Mouse (Mus musculus) E14TG2a.4 (cell line): Measurements from ENCODE around the gene Gm28042.

ENCODE experiments used
- H3K27me3 ChIP-seq: 2 replicates; pipeline ENCODE4 v1.6.1; 2014; ENCODE audit warnings: low read length, control low read depth; ENCODE audit not compliant: insufficient read depth
- H3K36me3 ChIP-seq: 2 replicates; pipeline ENCODE4 v1.6.1; 2014; ENCODE audit warnings: low read length, control low read depth; ENCODE audit not compliant: insufficient read depth
- H3K4me1 ChIP-seq: replicated peaks from 2 replicates; pipeline ENCODE4 v1.6.1; 2014; ENCODE audit warnings: low read depth, low read length, control low read depth
- H3K4me3 ChIP-seq: replicated peaks from 2 replicates; pipeline ENCODE4 v1.5.1; 2014; ENCODE audit warnings: mild to moderate bottlenecking, low read length
- H3K9me3 ChIP-seq: 2 replicates; pipeline ENCODE4 v1.6.1; 2014; ENCODE audit warnings: low read length, control low read depth
- CTCF ChIP-seq: conservative IDR thresholded peaks from 2 replicates; pipeline ENCODE4 v1.5.1; 2014; ENCODE audit warnings: low read length
- NANOG ChIP-seq: IDR thresholded peaks from 2 replicates; pipeline ENCODE4 v1.6.1; 2014; ENCODE audit warnings: borderline replicate concordance, low read length, mixed read lengths
- POU5F1 ChIP-seq: IDR thresholded peaks from 2 replicates; pipeline ENCODE4 v1.6.1; 2014; ENCODE audit warnings: low read length, borderline replicate concordance

Gm28042 gene

DNA sequence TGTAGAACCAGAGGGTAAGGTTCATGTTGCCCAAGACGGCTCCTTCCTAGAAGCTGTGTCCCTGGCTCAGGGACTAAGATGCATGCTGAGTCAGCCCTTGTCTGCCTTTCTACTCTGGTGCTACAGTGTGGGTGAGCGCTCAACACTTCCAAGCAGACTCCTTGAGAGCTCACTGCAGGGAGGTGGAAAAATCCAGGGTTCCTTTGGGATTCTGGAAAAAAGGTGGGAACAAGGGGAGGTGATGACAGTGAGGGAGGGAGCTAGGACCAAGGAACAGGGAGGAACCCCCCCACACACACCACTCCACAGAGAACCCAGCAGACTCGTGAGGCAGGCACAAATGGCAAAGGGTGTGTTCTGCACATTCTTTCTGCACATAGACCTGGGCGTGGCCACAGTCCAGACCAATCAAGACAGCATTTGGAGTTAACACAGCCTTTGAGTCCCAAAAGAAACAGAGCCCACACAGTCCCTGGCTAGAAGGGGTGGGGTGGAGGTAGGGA lies 16.9 kb downstream of the Gm28042 start:
- H3K4me1 ChIP-seq: peaks cover 31% of the 10 kb centered on the region
- H3K27me3 ChIP-seq: peaks cover 17% of the 10 kb centered on the region
- H3K4me3 ChIP-seq: no peak overlapping the region; the same call in 1 of the 2 replicates
- H3K36me3 ChIP-seq: peaks cover 34% of the 10 kb centered on the region
- TF ChIP-seq NANOG (no peak), CTCF (no peak), POU5F1 (no peak)
- H3K9me3 ChIP-seq: no peaks in the 10 kb centered on the region

DNA sequence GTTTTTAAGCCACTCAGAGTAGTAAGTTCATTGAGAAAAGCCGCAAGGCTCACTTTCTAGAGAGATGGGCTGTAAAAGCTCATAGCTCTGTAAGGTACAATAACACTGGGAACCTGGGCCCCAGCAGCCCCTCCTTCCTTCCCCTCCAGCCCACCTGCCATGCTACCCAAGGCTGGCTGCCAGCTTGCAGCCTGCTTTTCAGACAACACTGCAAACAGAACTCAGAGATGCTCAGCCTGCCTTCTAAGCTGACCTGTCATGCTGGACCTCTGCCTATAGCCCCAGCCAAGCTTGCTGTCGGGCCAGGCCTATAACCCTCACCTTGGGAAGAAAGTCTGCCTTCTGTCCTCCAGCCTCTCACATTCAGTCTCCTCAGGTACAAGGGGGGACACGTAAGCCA lies 17.4 kb downstream of the Gm28042 start:
- peaks cover 29% of the 10 kb centered on the region for H3K36me3 ChIP-seq
- no peak for TF ChIP-seq CTCF
- TF ChIP-seq NANOG: no peak
- no peak for TF ChIP-seq POU5F1
- no peaks in the 10 kb centered on the region for H3K9me3 ChIP-seq
- H3K27me3 ChIP-seq: peaks cover 17% of the 10 kb centered on the region
- H3K4me3 ChIP-seq: no peak overlapping the region
- H3K4me1 ChIP-seq: peaks cover 30% of the 10 kb centered on the region

DNA sequence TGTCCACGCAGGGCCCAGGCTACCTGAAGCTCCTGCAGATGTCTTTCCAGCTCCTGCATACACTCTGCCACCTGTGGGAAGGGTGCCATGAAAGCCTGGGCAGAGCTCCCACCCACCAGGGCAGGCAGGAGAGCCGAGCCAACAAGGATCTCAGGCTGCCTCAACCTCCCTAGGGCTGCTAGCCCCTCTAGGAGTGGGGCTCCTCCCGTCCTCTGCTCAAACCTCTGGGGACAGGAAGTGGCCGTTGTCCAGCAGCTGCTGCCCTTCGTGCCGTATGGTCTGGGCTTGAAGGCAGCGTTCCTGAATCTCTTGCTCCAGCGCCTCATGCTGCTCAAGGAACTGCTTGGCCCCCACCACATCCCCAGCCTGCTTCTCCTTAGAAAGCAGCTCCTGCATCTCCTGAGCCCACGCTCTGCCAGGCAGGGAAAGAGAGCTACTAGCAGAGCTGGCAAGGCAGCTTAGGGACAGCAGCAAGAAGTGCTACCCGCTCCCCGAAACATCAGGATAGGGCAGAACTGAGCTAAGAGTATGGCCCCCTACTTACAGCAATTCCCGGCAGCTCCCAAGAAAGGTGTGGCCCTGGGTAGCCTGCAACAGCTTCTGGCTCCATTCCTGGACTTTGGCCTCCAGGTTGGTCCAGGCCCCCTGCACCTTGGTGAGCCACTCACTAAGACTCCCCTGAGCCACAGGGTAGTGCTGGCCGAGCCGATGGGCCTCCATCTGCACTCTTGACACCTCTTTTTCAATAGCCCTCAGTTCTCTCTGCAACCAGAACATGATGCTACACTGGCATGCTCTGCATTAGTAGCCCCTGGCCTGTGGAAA lies 19.4 kb downstream of the Gm28042 start:
- no peak overlapping the region for H3K4me3 ChIP-seq
- H3K4me1 ChIP-seq: peaks cover 31% of the 10 kb centered on the region
- TF ChIP-seq POU5F1 (no peak), CTCF (no peak), NANOG (no peak)
- H3K9me3 ChIP-seq: no peaks in the 10 kb centered on the region
- H3K36me3 ChIP-seq: peaks cover 9% of the 10 kb centered on the region
- peaks cover 17% of the 10 kb centered on the region for H3K27me3 ChIP-seq

DNA sequence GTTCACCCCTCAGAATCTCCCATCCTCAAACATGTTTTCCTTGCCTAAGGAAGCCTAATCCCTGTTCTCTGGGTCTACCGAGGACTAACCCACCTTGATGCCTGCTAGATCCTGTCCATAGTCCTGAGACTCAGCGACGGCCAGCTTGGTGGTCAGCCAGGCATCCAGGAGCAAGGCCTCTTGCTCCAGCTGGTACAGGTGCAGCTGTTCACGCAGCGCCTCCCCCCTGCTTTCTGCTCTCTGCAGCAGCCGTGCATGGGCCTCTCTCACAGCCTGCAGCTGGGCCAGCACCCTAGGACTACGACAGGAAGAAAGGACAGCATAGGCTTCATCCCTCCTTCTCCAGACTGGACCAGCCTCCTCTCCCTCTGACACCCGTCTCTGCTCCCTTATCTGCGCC lies 20.9 kb downstream of the Gm28042 start:
- H3K9me3 ChIP-seq: no peaks in the 10 kb centered on the region
- H3K27me3 ChIP-seq: peaks cover 17% of the 10 kb centered on the region
- H3K4me3 ChIP-seq: no peak overlapping the region
- TF ChIP-seq NANOG: no peak
- TF ChIP-seq POU5F1: no peak
- TF ChIP-seq CTCF: no peak
- H3K4me1 ChIP-seq: peaks cover 31% of the 10 kb centered on the region
- H3K36me3 ChIP-seq: no peaks in the 10 kb centered on the region

DNA sequence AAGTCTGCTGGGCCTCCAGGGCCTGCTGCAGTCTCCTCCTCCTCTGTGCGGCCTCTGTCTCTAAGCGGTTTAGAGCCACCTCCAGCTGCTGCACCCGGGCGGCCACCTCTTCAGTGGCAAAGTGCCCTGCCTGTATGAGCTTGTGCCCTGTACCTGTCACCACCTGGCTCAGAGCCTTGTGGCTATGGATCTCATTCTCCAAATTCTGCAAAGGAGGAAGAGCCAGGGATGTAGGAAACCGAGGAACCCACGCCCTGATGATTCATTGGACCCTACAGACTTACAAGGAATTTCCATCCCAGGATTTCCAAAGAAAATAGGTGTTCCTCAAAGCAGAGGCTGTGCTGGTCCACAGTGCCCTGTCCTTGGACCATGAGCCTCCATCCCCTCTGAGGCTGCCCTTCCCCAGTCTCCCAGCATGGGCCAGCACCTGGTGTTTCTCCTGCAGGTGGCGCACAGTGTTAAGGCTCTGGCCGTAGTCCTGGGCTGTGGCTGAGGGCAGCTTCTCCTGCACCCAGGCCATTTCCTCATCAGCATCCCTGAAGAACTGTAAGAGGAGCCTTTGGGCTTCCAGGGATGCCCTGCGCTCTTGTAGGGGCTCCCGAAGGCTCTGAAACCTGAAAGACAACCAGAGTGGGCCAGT lies 22.5 kb downstream of the Gm28042 start:
- Histone ChIP-seq H3K9me3 (no peaks in the 10 kb centered on the region), H3K36me3 (no peaks in the 10 kb centered on the region), H3K4me3 (no peak overlapping the region), H3K27me3 (peaks cover 17% of the 10 kb centered on the region), H3K4me1 (peaks cover 17% of the 10 kb centered on the region)
- TF ChIP-seq NANOG (no peak), CTCF (peak; percentile 42)

DNA sequence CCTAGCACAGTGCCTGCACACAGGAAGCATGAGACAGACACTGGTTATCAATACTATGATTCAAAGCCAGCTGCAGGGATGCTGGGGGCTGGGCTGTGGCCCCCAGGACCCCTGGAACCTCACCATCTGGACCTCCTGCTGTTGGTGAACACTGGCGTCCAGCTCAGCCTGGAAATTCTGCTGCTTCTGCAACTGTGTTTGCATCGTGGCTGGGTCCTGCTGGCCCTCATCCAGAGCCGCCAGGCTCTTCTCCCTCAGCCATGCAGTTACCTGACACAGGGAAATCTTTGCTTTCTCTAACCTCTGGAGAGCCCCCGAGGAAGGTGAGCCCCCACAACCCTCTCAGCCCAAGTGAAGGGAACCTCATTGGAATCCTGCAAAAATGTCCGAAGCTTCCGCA lies 24.1 kb downstream of the Gm28042 start:
- peaks cover 20% of the 10 kb centered on the region for H3K4me1 ChIP-seq
- TF ChIP-seq NANOG: no peak
- no peaks in the 10 kb centered on the region for H3K9me3 ChIP-seq
- H3K4me3 ChIP-seq: no peak overlapping the region
- peaks cover 16% of the 10 kb centered on the region for H3K27me3 ChIP-seq
- H3K36me3 ChIP-seq: no peaks in the 10 kb centered on the region

DNA sequence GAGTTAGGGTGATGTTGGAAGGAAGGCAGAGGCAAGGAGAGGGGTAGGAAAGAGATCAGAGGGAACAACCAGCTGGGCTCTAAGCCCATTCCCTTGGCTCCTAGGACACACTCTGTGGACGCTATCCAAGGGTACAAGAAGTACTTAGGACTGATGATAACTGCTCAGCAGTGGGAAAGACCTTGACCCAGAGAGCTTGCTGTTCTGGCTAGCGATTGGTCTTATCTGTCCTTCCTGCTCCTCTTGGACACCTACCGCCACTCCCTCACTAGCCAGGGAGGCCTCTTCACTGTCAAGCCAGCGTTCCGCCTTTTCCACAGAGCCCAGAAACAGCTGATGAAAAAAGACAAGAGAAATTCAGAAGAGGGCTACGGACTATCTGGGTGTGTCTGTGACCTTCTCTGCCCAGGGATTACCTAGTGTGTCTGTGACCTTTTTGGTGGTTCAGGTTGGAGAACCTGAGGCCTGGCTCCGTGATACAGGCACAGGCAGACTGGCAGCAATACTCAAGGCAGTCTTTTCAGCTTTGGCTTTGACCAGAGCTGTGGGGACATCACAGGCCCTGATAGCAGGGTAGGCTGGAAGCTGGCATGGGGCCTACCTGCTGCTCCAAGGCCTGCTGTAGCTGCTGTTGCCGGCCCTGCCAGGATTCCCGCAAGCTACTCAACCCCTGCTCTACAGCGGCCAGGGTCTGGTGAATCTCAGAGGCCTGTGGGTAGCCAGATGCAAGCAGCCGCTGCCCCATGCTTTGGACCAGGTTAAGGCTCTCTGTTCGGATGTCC lies 27.7 kb downstream of the Gm28042 start:
- Histone ChIP-seq H3K4me3 (no peak overlapping the region), H3K9me3 (no peaks in the 10 kb centered on the region), H3K4me1 (peaks cover 14% of the 10 kb centered on the region), H3K36me3 (no peaks in the 10 kb centered on the region), H3K27me3 (peaks cover 7% of the 10 kb centered on the region; the same call in 1 of the 2 replicates)
- TF ChIP-seq CTCF (no peak), POU5F1 (no peak), NANOG (no peak)

DNA sequence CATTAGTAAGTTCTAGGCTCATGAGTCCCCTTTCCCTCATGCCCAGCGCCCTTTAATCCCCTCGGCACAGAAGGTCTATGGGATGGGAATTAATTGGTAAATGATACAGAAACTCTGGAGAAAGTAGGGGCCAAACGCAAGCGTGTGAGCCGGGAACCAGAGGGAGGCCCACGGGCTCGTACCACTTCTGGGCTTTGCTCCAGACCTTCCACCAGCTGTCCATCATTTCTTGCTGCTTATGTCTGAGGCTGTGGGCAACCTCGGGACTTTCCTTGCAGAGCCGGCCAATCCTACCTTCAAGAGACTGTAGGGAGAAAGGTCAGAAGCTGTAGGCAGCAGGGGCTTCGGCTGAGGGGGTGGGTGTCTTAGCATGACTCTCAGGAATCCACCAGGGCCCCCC lies 28.6 kb downstream of the Gm28042 start:
- no peaks in the 10 kb centered on the region for H3K36me3 ChIP-seq
- TF ChIP-seq POU5F1 (no peak), NANOG (no peak), CTCF (no peak)
- H3K27me3 ChIP-seq: peaks cover 7% of the 10 kb centered on the region; the same call in 1 of the 2 replicates
- H3K9me3 ChIP-seq: no peaks in the 10 kb centered on the region
- peaks cover 18% of the 10 kb centered on the region for H3K4me1 ChIP-seq
- H3K4me3 ChIP-seq: no peak overlapping the region
